Mouse (Mus musculus) spleen, adult 18-20 months (tissue): ENCODE results near the gene Ankrd13c.

Experiments used
- DNase-seq, 2 experiments: peaks; one replicate each; pipeline ENCODE4 v3.0.0; 2022; ENCODE audit warnings: mixed read lengths in 2 of 2

The Ankrd13c gene

DNA sequence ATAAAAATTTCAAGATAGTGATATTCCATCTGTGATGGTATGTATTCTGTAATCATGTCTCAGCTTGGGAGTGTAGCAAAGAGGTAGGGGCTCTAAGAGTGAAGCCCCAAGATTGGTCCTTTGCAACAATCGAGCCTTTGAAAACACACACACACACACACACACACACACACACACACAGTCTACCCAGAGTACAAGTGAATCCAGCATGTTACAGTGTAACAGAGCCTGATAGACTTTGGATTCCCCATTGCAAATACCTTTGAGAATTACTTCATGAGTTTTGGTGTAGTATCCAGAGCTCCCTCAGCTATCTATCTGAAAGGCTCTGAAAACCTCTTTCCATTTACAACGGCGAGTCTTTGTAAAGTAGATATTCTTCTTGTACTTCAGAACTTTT lies 9.2 kb downstream of the Ankrd13c start:
- DNase-seq: no peak

DNA sequence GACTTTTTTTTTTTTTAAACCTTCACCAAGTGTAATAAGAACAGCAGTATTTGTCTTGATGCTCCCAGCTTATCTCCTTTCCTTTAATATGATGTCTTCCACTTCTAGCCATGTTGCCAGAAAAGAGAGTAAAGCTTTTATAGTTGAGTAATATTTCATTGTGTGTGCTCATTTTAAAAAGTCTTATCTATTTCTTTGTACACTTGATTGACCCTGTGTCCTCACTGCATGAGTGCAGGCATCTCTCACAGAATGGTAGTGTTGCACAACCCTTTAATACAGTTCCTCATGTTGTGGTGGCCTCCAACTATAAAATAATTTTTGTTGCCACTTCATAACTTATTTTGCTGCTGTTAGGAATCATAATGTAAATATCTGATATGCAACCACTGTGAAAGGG lies 10.3 kb downstream of the Ankrd13c start:
- DNase-seq: no peak

- no peak for DNase-seq
Observed at GRCm38 (mm10) chr3:157971151-157971550, 24.1 kb downstream of the Ankrd13c start.

DNA sequence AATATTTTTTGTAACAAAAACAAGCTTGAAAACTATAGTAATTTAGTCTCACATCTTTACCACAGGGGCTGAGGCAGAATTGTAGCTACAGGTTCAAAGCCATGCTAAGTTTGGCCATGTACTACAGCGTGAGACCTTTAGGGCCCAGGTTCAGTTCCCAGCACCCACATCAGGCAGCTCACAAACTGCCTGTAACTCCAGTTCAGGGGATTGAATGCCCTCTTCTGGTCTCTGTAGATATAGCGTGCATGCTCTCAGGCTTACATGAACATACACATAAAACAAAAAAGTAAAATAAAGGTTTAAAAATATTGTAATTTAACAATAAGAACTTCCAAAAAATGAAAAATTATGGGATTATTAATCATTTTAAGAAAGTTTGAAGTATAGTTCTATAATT lies 26.2 kb downstream of the Ankrd13c start:
- no peak for DNase-seq

DNA sequence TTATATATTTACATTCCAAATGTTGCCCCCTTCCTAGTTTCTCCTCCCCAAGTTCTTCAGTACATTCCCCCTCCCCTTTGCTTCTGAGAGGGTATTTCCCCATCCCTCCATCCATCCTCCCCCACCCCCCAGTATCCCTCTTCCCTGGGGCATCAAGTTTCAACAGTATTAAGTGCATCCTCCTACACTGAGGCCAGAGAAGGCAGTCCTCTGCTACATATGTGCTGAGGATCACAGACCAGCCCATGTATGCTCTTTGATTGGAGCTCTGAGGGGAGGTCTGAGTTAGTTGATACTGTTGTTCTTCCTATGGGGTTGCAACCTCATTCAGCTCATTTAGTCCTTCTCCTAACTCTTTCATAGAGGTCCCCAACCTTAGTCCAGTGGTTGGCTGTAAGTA lies 32.6 kb downstream of the Ankrd13c start:
- no peak for DNase-seq

- DNase-seq: no peak
Observed at GRCm38 (mm10) chr3:157993322-157993721, 46.3 kb downstream of the Ankrd13c start.

GRCm38 (mm10) chr3:157995726-157996125 lies 48.7 kb downstream of the Ankrd13c start:
- DNase-seq: no peak

- no peak for DNase-seq
Observed at GRCm38 (mm10) chr3:157998742-157999369, 51.8 kb downstream of the Ankrd13c start.

- DNase-seq: no peak
Observed at GRCm38 (mm10) chr3:158008647-158009046, 61.6 kb downstream of the Ankrd13c start.

- DNase-seq: no peak
Observed at GRCm38 (mm10) chr3:158009762-158010320, 62.8 kb downstream of the Ankrd13c start.

- peak; percentile 78 to 88 for DNase-seq
Observed at GRCm38 (mm10) chr3:158031371-158031925, 84.4 kb downstream of the Ankrd13c start.

DNA sequence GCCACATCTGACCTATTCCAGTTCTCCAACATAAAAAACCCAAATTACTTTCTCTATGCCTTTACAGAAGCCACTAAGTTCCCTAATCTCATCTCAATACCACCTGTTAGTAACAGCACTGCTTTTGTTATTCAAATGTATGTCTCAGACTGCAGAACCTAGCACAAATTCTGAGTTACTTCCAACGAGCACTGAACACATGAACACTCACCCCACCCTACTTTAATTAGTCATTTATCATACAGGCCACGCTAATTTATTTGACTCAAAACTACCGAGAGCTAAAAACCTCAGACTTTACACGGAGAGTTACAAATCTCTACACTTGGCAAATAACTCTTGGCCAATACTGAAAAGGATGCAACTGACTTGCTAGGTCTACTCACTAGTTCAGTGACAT lies 85.1 kb downstream of the Ankrd13c start:
- DNase-seq: no peak

DNA sequence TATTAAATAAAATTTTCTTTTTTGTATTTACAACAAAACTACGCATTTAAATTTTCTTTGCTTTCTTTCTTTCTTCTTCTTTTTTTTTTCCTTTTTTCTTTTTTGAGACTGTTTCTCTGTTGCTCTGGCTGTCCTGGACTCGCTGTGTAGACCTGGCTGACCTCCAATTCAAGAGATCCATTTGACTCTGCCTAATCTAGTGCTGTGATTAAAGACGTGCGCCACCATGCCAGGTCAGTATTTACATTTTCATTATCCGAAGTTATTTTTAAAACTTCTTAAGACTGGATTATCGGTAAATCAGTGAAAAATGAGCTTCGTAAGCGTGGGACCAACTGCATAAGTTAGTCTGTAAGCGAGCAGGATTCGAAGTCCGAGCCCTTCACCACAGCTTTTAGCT lies 88.8 kb downstream of the Ankrd13c start:
- DNase-seq: no peak

DNA sequence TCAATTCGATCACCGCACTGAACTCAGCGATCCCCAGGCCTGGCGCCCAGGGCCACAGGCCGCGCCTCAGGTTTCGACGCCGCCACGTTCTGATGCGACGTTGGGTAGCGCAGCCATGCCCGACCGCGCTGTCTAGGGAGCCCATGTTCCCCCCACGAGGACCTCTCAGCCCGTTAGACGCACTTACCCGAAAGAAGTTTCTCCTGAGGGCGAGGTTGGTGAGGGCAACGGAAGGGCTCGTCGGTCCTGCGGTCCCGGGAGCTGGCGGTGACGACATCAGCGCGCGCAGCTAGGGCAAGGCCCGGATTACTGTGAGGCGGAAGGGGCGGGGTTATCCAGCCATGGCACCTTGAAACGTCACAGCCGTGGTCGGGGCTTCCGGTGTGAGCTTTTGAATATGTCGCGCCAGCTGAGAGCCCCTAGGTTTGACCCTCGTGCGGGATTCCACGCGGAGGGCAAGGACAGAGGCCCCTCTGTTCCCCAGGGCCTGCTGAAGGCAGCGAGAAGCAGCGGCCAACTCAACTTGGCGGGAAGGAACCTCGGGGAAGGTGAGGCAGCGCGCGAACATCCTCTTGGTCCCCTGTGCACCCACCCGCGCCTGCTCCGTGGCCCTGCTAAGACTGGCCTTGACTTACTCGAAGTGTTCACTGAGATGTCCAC lies 89.4 kb downstream of the Ankrd13c start, which contains the start of the genes Srsf11 and Lrrc40:
Srsf11 (minus strand) TSS at position 311 of the 660 bp plus-strand sequence.
Lrrc40 (plus strand) TSS at position 334 of the 660 bp plus-strand sequence.
- peak; percentile 87 to 92 for DNase-seq

- DNase-seq: no peak
Observed at GRCm38 (mm10) chr3:158038106-158038505, 91.1 kb downstream of the Ankrd13c start.

- DNase-seq: no peak
Observed at GRCm38 (mm10) chr3:158040755-158041154, 93.7 kb downstream of the Ankrd13c start.

DNA sequence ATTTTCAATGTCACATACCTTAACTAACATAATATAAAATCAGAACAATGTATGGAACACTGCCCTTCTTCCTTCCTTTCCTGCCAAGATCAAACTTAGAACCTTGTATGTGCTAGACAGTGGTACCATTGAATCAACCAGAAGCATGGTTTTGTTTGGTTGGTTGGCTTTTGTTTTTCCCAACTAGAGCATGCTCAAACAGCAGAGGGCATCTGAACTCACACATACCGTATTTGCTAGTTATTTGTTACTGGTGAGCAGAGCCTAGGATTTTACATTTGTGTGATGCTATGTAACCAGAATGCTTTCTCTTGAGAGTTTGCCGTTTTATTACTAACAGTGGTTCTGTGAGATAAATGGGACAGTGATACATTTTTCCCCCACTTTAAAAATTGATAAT lies 102.5 kb downstream of the Ankrd13c start:
- no peak for DNase-seq
